Mouse (Mus musculus) MEL (cell line): ENCODE data around the gene Lats2. TPM values are rescaled to one million over a fixed set of nuclear protein-coding genes. Genes with fewer than 3 reads are reported as not detected.

Experiments
- DNase-seq: peaks from one replicate; pipeline ENCODE4 v3.0.0; 2011; ENCODE audit warnings: low read depth, low spot score
- H3K27ac ChIP-seq: 2 replicates; pipeline ENCODE4 v1.5.1; 2012; ENCODE audit warnings: low read depth, mild to moderate bottlenecking, control low read depth, low read length, moderate library complexity; ENCODE audit not compliant: control insufficient read depth
- H3K27me3 ChIP-seq, 2 experiments: fragments of 150-350 bp in 1 of 2; sonication (generic) in 1 of 2; 2 replicates each; pipeline ENCODE4 v1.6.1; 2012; ENCODE audit warnings: low read length in 2 of 2, mild to moderate bottlenecking in 2 of 2, improper control_type of control experiment in 1 of 2, moderate library complexity in 1 of 2; ENCODE audit not compliant: insufficient read depth in 2 of 2, control insufficient read depth in 1 of 2
- H3K36me3 ChIP-seq, 2 experiments: 2 replicates each; pipeline ENCODE4 v1.6.1; 2012 to 2014; ENCODE audit warnings: low read length in 2 of 2, improper control_type of control experiment in 1 of 2, inconsistent platforms in 1 of 2, mild to moderate bottlenecking in 1 of 2; ENCODE audit not compliant: insufficient read depth in 2 of 2, control insufficient read depth in 1 of 2
- H3K4me1 ChIP-seq, 2 experiments: fragments of 150-350 bp in 1 of 2; sonication (generic) in 1 of 2; 2 replicates each; pipeline ENCODE4 v1.6.1; 2012; ENCODE audit warnings: low read length in 2 of 2, improper control_type of control experiment in 1 of 2, mild to moderate bottlenecking in 1 of 2; ENCODE audit not compliant: insufficient read depth in 2 of 2, control insufficient read depth in 1 of 2
- H3K4me3 ChIP-seq, 2 experiments: fragments of 150-350 bp in 1 of 2; sonication (generic) in 1 of 2; 2 replicates each; pipeline ENCODE4 v1.5.1; 2012; ENCODE audit warnings: low read depth in 2 of 2, low read length in 2 of 2, mild to moderate bottlenecking in 2 of 2, moderate library complexity in 2 of 2, control low read depth in 1 of 2, improper control_type of control experiment in 1 of 2; ENCODE audit not compliant: control insufficient read depth in 1 of 2, insufficient read depth in 1 of 2
- H3K79me2 ChIP-seq: 2 replicates; pipeline ENCODE4 v1.6.1; 2012; ENCODE audit warnings: mild to moderate bottlenecking, low read length, moderate library complexity; ENCODE audit not compliant: control insufficient read depth, poor library complexity, insufficient read depth
- H3K9ac ChIP-seq: 2 replicates; pipeline ENCODE4 v1.6.1; 2012; ENCODE audit warnings: low read depth, mild to moderate bottlenecking, control low read depth, low read length, moderate library complexity; ENCODE audit not compliant: control insufficient read depth, poor library complexity, severe bottlenecking
- H3K9me3 ChIP-seq: fragments of 150-350 bp; sonication (generic); replicated peaks from 2 replicates; pipeline ENCODE4 v1.6.1; 2012; ENCODE audit warnings: mild to moderate bottlenecking, low read length, improper control_type of control experiment, moderate library complexity; ENCODE audit not compliant: insufficient read depth
- BHLHE40 ChIP-seq: IDR thresholded peaks from 2 replicates; pipeline ENCODE4 v1.6.1; 2012; ENCODE audit warnings: low read depth, mild to moderate bottlenecking, inconsistent platforms, low read length, improper control_type of control experiment, borderline replicate concordance
- CHD1 ChIP-seq: IDR thresholded peaks from 2 replicates; pipeline ENCODE4 v1.6.1; 2012; ENCODE audit warnings: low read depth, mild to moderate bottlenecking, inconsistent platforms, low read length, improper control_type of control experiment
- CHD2 ChIP-seq: IDR thresholded peaks from 2 replicates; pipeline ENCODE4 v1.6.1; 2011; ENCODE audit warnings: low read length, improper control_type of control experiment
- CTCF ChIP-seq, 3 experiments: IDR thresholded peaks in 2 of 3; conservative IDR thresholded peaks in 1 of 3; 2 replicates each; pipeline ENCODE4 v1.5.1; 2011 to 2012; ENCODE audit warnings: low read length in 3 of 3, low read depth in 2 of 3, mild to moderate bottlenecking in 2 of 3, improper control_type of control experiment in 1 of 3, inconsistent platforms in 1 of 3, mixed read lengths in 1 of 3, moderate library complexity in 1 of 3; ENCODE audit not compliant: control insufficient read depth in 1 of 3, insufficient read depth in 1 of 3, poor library complexity in 1 of 3, severe bottlenecking in 1 of 3
- ELF1 ChIP-seq: IDR thresholded peaks from 2 replicates; pipeline ENCODE4 v1.6.1; 2014; ENCODE audit warnings: low read depth, mild to moderate bottlenecking, inconsistent platforms, low read length, improper control_type of control experiment, moderate library complexity
- EP300 ChIP-seq, 2 experiments: IDR thresholded peaks; 2 replicates each; pipeline ENCODE4 v1.6.1; 2011; ENCODE audit warnings: improper control_type of control experiment in 2 of 2, low read length in 2 of 2, low read depth in 1 of 2, mild to moderate bottlenecking in 1 of 2
- ETS1 ChIP-seq: IDR thresholded peaks from 2 replicates; pipeline ENCODE4 v1.6.1; 2012; ENCODE audit warnings: low read depth, mild to moderate bottlenecking, inconsistent platforms, low read length, improper control_type of control experiment, moderate library complexity
- GABPA ChIP-seq: IDR thresholded peaks from 2 replicates; pipeline ENCODE4 v1.6.1; 2012; ENCODE audit warnings: low read depth, mild to moderate bottlenecking, inconsistent platforms, low read length, improper control_type of control experiment, moderate library complexity
- HCFC1 ChIP-seq: IDR thresholded peaks from 2 replicates; pipeline ENCODE4 v1.6.1; 2012; ENCODE audit warnings: low read depth, mild to moderate bottlenecking, inconsistent platforms, low read length, improper control_type of control experiment, moderate library complexity
- JUND ChIP-seq: IDR thresholded peaks from 2 replicates; pipeline ENCODE4 v1.6.1; 2011; ENCODE audit warnings: low read depth, mild to moderate bottlenecking, improper control_type of control experiment, low read length
- KAT2A ChIP-seq: conservative IDR thresholded peaks from 2 replicates; pipeline ENCODE4 v1.6.1; 2012; ENCODE audit warnings: low read depth, low read length, improper control_type of control experiment, inconsistent platforms
- MAFK ChIP-seq: IDR thresholded peaks from 2 replicates; pipeline ENCODE4 v1.6.1; 2011; ENCODE audit warnings: low read depth, mild to moderate bottlenecking, low read length, improper control_type of control experiment, borderline replicate concordance
- MAX ChIP-seq: IDR thresholded peaks from 2 replicates; pipeline ENCODE4 v1.6.1; 2011; ENCODE audit warnings: low read length, improper control_type of control experiment
- MAZ ChIP-seq: IDR thresholded peaks from 2 replicates; pipeline ENCODE4 v1.6.1; 2012; ENCODE audit warnings: low read depth, mild to moderate bottlenecking, inconsistent platforms, low read length, improper control_type of control experiment
- MEF2A ChIP-seq: IDR thresholded peaks from 2 replicates; pipeline ENCODE4 v1.6.1; 2014; ENCODE audit warnings: low read depth, mild to moderate bottlenecking, inconsistent platforms, low read length, improper control_type of control experiment; ENCODE audit not compliant: poor library complexity, insufficient replicate concordance, severe bottlenecking; ENCODE audit errors: extremely low read depth
- MXI1 ChIP-seq: IDR thresholded peaks from 2 replicates; pipeline ENCODE4 v1.6.1; 2011; ENCODE audit warnings: mild to moderate bottlenecking, low read depth, low read length, improper control_type of control experiment
- MYB ChIP-seq: IDR thresholded peaks from 2 replicates; pipeline ENCODE4 v1.6.1; 2011; ENCODE audit warnings: mild to moderate bottlenecking, low read depth, low read length, improper control_type of control experiment
- MYC ChIP-seq: IDR thresholded peaks from 2 replicates; pipeline ENCODE4 v1.6.1; 2011; ENCODE audit warnings: low read depth, mild to moderate bottlenecking, low read length, improper control_type of control experiment, moderate library complexity
- NELFE ChIP-seq: IDR thresholded peaks from 2 replicates; pipeline ENCODE4 v1.6.1; 2011; ENCODE audit warnings: low read depth, low read length, improper control_type of control experiment
- NRF1 ChIP-seq: IDR thresholded peaks from 2 replicates; pipeline ENCODE4 v1.6.1; 2014; ENCODE audit warnings: low read depth, mild to moderate bottlenecking, inconsistent platforms, low read length, improper control_type of control experiment, moderate library complexity; ENCODE audit not compliant: poor library complexity, insufficient read depth, severe bottlenecking
- POLR2A ChIP-seq, 2 experiments: IDR thresholded peaks; 2 replicates each; pipeline ENCODE4 v1.6.1; 2011 to 2012; ENCODE audit warnings: low read length in 2 of 2, mild to moderate bottlenecking in 2 of 2, control low read depth in 1 of 2, improper control_type of control experiment in 1 of 2, low read depth in 1 of 2, moderate library complexity in 1 of 2; ENCODE audit not compliant: control insufficient read depth in 1 of 2, insufficient read depth in 1 of 2, poor library complexity in 1 of 2
- POLR2AphosphoS2 ChIP-seq: IDR thresholded peaks from 2 replicates; pipeline ENCODE4 v1.6.1; 2011; ENCODE audit warnings: low read length, improper control_type of control experiment
- POLR2AphosphoS5 ChIP-seq: IDR thresholded peaks from 2 replicates; pipeline ENCODE4 v1.6.1; 2012; ENCODE audit warnings: low read depth, borderline replicate concordance, mild to moderate bottlenecking, inconsistent platforms, low read length, moderate library complexity, mixed read lengths
- RAD21 ChIP-seq: IDR thresholded peaks from 2 replicates; pipeline ENCODE4 v1.6.1; 2011; ENCODE audit warnings: mild to moderate bottlenecking, low read depth, low read length, improper control_type of control experiment
- RCOR1 ChIP-seq: IDR thresholded peaks from 2 replicates; pipeline ENCODE4 v1.6.1; 2012; ENCODE audit warnings: low read depth, mild to moderate bottlenecking, inconsistent platforms, low read length, improper control_type of control experiment
- SIN3A ChIP-seq: IDR thresholded peaks from 2 replicates; pipeline ENCODE4 v1.6.1; 2012; ENCODE audit warnings: low read length, improper control_type of control experiment, inconsistent platforms
- SMC3 ChIP-seq: IDR thresholded peaks from 2 replicates; pipeline ENCODE4 v1.6.1; 2011; ENCODE audit warnings: low read depth, low read length, improper control_type of control experiment
- TAL1 ChIP-seq: IDR thresholded peaks from 2 replicates; pipeline ENCODE4 v1.6.1; 2012; ENCODE audit warnings: mild to moderate bottlenecking, inconsistent platforms, low read length, moderate library complexity, mixed read lengths
- TBP ChIP-seq: IDR thresholded peaks from 2 replicates; pipeline ENCODE4 v1.8.0; 2011; ENCODE audit warnings: low read depth, low read length, improper control_type of control experiment
- TCF12 ChIP-seq: IDR thresholded peaks from 2 replicates; pipeline ENCODE4 v1.6.1; 2014; ENCODE audit warnings: low read depth, mild to moderate bottlenecking, inconsistent platforms, low read length, improper control_type of control experiment, moderate library complexity
- UBTF ChIP-seq: IDR thresholded peaks from 2 replicates; pipeline ENCODE4 v1.6.1; 2012; ENCODE audit warnings: low read depth, mild to moderate bottlenecking, inconsistent platforms, low read length, improper control_type of control experiment, moderate library complexity, borderline replicate concordance; ENCODE audit not compliant: insufficient read depth
- USF1 ChIP-seq: IDR thresholded peaks from 2 replicates; pipeline ENCODE4 v1.6.1; 2014; ENCODE audit warnings: low read depth, mild to moderate bottlenecking, inconsistent platforms, low read length, improper control_type of control experiment, moderate library complexity
- USF2 ChIP-seq, 2 experiments: IDR thresholded peaks; 2 replicates each; pipeline ENCODE4 v1.6.1; 2011 to 2012; ENCODE audit warnings: improper control_type of control experiment in 2 of 2, low read length in 2 of 2, borderline replicate concordance in 1 of 2, inconsistent platforms in 1 of 2, low read depth in 1 of 2, mild to moderate bottlenecking in 1 of 2; ENCODE audit not compliant: insufficient read depth in 1 of 2
- ZC3H11A ChIP-seq: IDR thresholded peaks from 2 replicates; pipeline ENCODE4 v1.6.1; 2012; ENCODE audit warnings: low read depth, mild to moderate bottlenecking, inconsistent platforms, low read length, improper control_type of control experiment
- ZKSCAN1 ChIP-seq: IDR thresholded peaks from 2 replicates; pipeline ENCODE4 v1.6.1; 2012; ENCODE audit warnings: low read depth, mild to moderate bottlenecking, inconsistent platforms, low read length, improper control_type of control experiment, moderate library complexity
- ZMIZ1 ChIP-seq: IDR thresholded peaks from 2 replicates; pipeline ENCODE4 v1.6.1; 2012; ENCODE audit warnings: low read depth, mild to moderate bottlenecking, inconsistent platforms, low read length, improper control_type of control experiment, moderate library complexity
- ZNF384 ChIP-seq: IDR thresholded peaks from 2 replicates; pipeline ENCODE4 v1.6.1; 2012; ENCODE audit warnings: low read depth, mild to moderate bottlenecking, inconsistent platforms, low read length, improper control_type of control experiment
- polyA plus RNA-seq, 2 experiments: library from polyadenylated mRNA; stranded (reverse) in 1 of 2; unstranded in 1 of 2; fragments of >175 nt in 1 of 2; fragments of >200 nt in 1 of 2; gene quantifications; 2 replicates each; pipeline versions ENCODE4 v1.2.1 to v1.2.4; 2012; ENCODE audit warnings: low replicate concordance in 2 of 2, low read depth in 1 of 2; ENCODE audit not compliant: insufficient read length in 2 of 2, insufficient read depth in 1 of 2, missing spikeins in 1 of 2
- total RNA-seq: library from RNA; depleted of rRNA; stranded (reverse); fragments of 300-350 nt; gene quantifications from 2 replicates; pipeline ENCODE4 v1.2.3, GENCODE M21; 2012

Gene Lats2
- total and polyA plus RNA-seq, 3 experiments, result 1.1 to 2.6 TPM; not detected in 1

DNA sequence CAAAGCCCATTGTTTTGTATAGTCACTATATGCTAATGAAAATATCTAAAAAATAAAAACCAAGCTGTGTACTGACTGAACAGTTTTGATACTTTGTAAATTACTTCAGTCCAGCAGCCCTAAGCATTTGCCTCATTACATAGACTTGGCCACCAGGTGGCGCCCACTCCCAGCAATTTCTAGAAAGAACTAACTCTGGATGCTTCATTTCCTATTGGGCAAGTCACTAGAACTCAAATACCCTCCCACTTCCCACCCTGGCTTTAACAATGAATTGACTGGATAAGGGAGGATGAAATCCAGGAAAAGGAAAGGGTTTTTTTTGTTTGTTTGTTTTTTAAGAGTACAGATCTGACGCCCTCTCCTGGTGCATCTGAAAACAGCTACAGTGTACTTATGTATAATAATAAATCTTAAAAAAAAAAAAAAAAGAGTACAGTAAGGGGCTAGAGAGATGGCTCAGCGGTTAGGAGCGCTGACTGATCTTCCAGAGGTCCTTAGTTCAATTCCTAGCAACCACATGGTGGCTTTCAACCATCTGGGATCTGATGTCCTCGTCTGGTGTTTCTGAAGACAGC lies 78.1 kb downstream of the Lats2 start:
- Histone ChIP-seq H3K4me3 (no peak overlapping the region), H3K4me1 (no peaks in the 10 kb centered on the region), H3K36me3 (peaks cover 0 to 3% of the 10 kb centered on the region in 2 experiments; a peak in 1 of 4 replicates), H3K79me2 (no peaks in the 10 kb centered on the region), H3K27me3 (no peaks in the 10 kb centered on the region; a peak in 1 of 4 replicates), H3K27ac (no peak overlapping the region), H3K9ac (0 out of 2 replicates have a peak overlapping the region, but pooled peaks have one; percentile 25), H3K9me3 (no peaks in the 10 kb centered on the region)
- DNase-seq, result peak; percentile 89
- TF ChIP-seq BHLHE40, result peak; percentile 41
- no peak for TF ChIP-seq NELFE
- TF ChIP-seq NRF1, result no peak
- no peak for TF ChIP-seq MAFK
- peak; percentile 85 for TF ChIP-seq SMC3
- peak; percentile 75 to 95 (median 79) for TF ChIP-seq CTCF (IDR thresholded peaks at IDR 0.05 in 2 of 3, conservative IDR thresholded peaks at IDR 0.05 in 1 of 3; ENCODE audit: control insufficient read depth in 1 of 3, insufficient read depth in 1 of 3, low read depth in 2 of 3, low read length in 3 of 3, poor library complexity in 1 of 3, severe bottlenecking in 1 of 3)
- TF ChIP-seq USF2 (IDR thresholded peaks at IDR 0.05; ENCODE audit: borderline replicate concordance in 1 of 2, insufficient read depth in 1 of 2, low read depth in 1 of 2, low read length in 2 of 2), result no peak
- TF ChIP-seq SIN3A, result peak; percentile 59; the same call in 1 of the 2 replicates
- TF ChIP-seq MEF2A, result no peak
- TF ChIP-seq ZKSCAN1, result no peak
- no peak for TF ChIP-seq CHD1
- TF ChIP-seq USF1, result no peak
- no peak for TF ChIP-seq TAL1
- no peak for TF ChIP-seq GABPA
- no peak for TF ChIP-seq KAT2A
- no peak for TF ChIP-seq MXI1
- TF ChIP-seq MYC, result peak; percentile 51; the same call in 1 of the 2 replicates
- no peak for TF ChIP-seq ZMIZ1
- TF ChIP-seq POLR2A (IDR thresholded peaks at IDR 0.05; ENCODE audit: control insufficient read depth in 1 of 2, insufficient read depth in 1 of 2, low read depth in 1 of 2, low read length in 2 of 2, poor library complexity in 1 of 2), result no peak
- TF ChIP-seq MAZ, result no peak
- peak; percentile 91 for TF ChIP-seq ZNF384
- TF ChIP-seq POLR2AphosphoS2, result no peak
- TF ChIP-seq CHD2, result no peak
- no peak for TF ChIP-seq ETS1
- no peak for TF ChIP-seq TCF12
- peak; percentile 88 for TF ChIP-seq RAD21
- TF ChIP-seq UBTF, result no peak
- TF ChIP-seq RCOR1, result no peak
- TF ChIP-seq EP300 (IDR thresholded peaks at IDR 0.05; ENCODE audit: low read depth in 1 of 2, low read length in 2 of 2), result no peak
- no peak for TF ChIP-seq ELF1
- no peak for TF ChIP-seq TBP
- TF ChIP-seq POLR2AphosphoS5, result no peak
- peak; percentile 32; the same call in 1 of the 2 replicates for TF ChIP-seq HCFC1
- TF ChIP-seq MAX, result no peak
- no peak; the same call in 1 of the 2 replicates for TF ChIP-seq MYB
- TF ChIP-seq JUND, result no peak
- peak; percentile 74 for TF ChIP-seq ZC3H11A
